Comparison of ENCODE assay signal across 18 mouse cellular contexts in genomic region chr3:121982450-121982849, GRCm38 (mm10). TPM values are rescaled to one million over a fixed set of nuclear protein-coding genes. Genes with fewer than 3 reads are reported as not detected.
DNase-seq lines count a peak whose midpoint lies in the region; ATAC-seq and TF ChIP-seq lines count a peak whose summit lies in the region.
"Had no signal": no experiment of that assay in that cellular context is flagged by ENCODE, and none has a peak within 500 bp of the region (broad histone marks: within the 10 kb centered on the region; RNA-seq: fewer than 3 reads in every experiment).

No protein-coding gene starts in this region.

- no peak overlapping the region for H3K4me2 ChIP-seq in heart, embryonic 14.5 days (ENCODE audit: low read length)
- no peak overlapping the region for H3K4me2 ChIP-seq in heart, postnatal 0 days (ENCODE audit: low read depth, low read length)
- no peak overlapping the region for H3K4me2 ChIP-seq in lung, postnatal 0 days (replicated peaks; ENCODE audit: low read depth, low read length)

- 0 out of 4 replicates have a peak overlapping the region, but pooled peaks of 1 of the 2 experiments have one; percentile 2 for H3K27ac ChIP-seq in heart, embryonic 14.5 days (replicated peaks in 1 of 2; ENCODE audit: control insufficient read depth in 1 of 2, insufficient read depth in 1 of 2, low read depth in 2 of 2, low read length in 2 of 2)
- peak overlapping the region; percentile 46; the same call in 1 of the 2 replicates for H3K27ac ChIP-seq in layer of hippocampus, adult 2 months
- peak overlapping the region; percentile 70 for H3K27ac ChIP-seq in heart, postnatal 0 days (ENCODE audit: low read depth)
- peak overlapping the region; percentile 64; the same call in 1 of the 2 replicates for H3K27ac ChIP-seq in lung, postnatal 0 days (ENCODE audit: low read length)
- H3K27ac ChIP-seq: embryonic facial prominence, embryonic 10.5 days; limb, embryonic 10.5 days had no signal

- peaks cover 48% of the 10 kb centered on the region for H3K36me3 ChIP-seq in heart, embryonic 14.5 days (ENCODE audit: control insufficient read depth, insufficient read depth, low read length)
- H3K36me3 ChIP-seq in heart, postnatal 0 days (replicated peaks; ENCODE audit: control insufficient read depth, insufficient read depth, low read length): peaks cover 26% of the 10 kb centered on the region
- peaks cover 5% of the 10 kb centered on the region; the same call in 1 of the 2 replicates for H3K36me3 ChIP-seq in lung, postnatal 0 days (ENCODE audit: insufficient read depth, low read length)

- 0 out of 2 replicates have a peak, but pooled peaks have one; percentile 23 for TF ChIP-seq EP300 in heart, postnatal 0 days (IDR thresholded peaks at IDR 0.05; ENCODE audit: low read depth)
- TF ChIP-seq EP300 in lung, postnatal 0 days (IDR thresholded peaks at IDR 0.05): no peak

- H3K9ac ChIP-seq in heart, embryonic 14.5 days (ENCODE audit: low read length): no peak overlapping the region
- H3K9ac ChIP-seq in heart, postnatal 0 days (replicated peaks; ENCODE audit: low read depth, low read length): no peak overlapping the region
- H3K9ac ChIP-seq in lung, postnatal 0 days (replicated peaks; ENCODE audit: low read depth): no peak overlapping the region

- no peak for TF ChIP-seq CTCF in layer of hippocampus, adult 2 months (conservative IDR thresholded peaks at IDR 0.05)
- no peak for TF ChIP-seq CTCF in heart, postnatal 0 days (IDR thresholded peaks at IDR 0.05; ENCODE audit: low read depth)
- no peak for TF ChIP-seq CTCF in lung, postnatal 0 days (IDR thresholded peaks at IDR 0.05)

- no peak overlapping the region for H3K4me3 ChIP-seq in heart, embryonic 14.5 days (ENCODE audit: control insufficient read depth in 1 of 2, insufficient read depth in 1 of 2, low read depth in 1 of 2, low read length in 2 of 2)
- no peak overlapping the region for H3K4me3 ChIP-seq in layer of hippocampus, adult 2 months
- H3K4me3 ChIP-seq in heart, postnatal 0 days (ENCODE audit: low read depth, low read length): no peak overlapping the region
- H3K4me3 ChIP-seq in lung, postnatal 0 days (ENCODE audit: low read depth, low read length): no peak overlapping the region
- H3K4me3 ChIP-seq: embryonic facial prominence, embryonic 10.5 days; limb, embryonic 10.5 days had no signal

- intact Hi-C loops in heart, postnatal 10 days (cut with DNase I): no loop called here

- no peak for DNase-seq in heart, postnatal 10 days
- no peak for DNase-seq in layer of hippocampus, adult 2 months (ENCODE audit: low spot score in 2 of 2)
- DNase-seq in layer of hippocampus, adult 8-10 months (ENCODE audit: low spot score in 2 of 2): no peak
- no peak for DNase-seq in heart, postnatal 0 days (ENCODE audit: low spot score)
- peak; percentile 26 for DNase-seq in lung, postnatal 0 days (ENCODE audit: low spot score)
- no peak for DNase-seq in gastrocnemius, postnatal 25 days
- DNase-seq in thymus, postnatal 14 days: no peak
- DNase-seq: adrenal gland, adult 2 months; cerebellum, adult 8-10 months; gastrocnemius, postnatal 10 days; right cerebral cortex, postnatal 14 days; spleen, adult 18-20 months had no signal

- 0 out of 2 replicates have a peak, but pooled peaks have one; percentile 69 for ATAC-seq in heart, embryonic 14.5 days (ENCODE audit: insufficient number of reproducible peaks, insufficient read depth, low FRiP score, low read depth)
- no peak for ATAC-seq in heart, postnatal 0 days (ENCODE audit: insufficient read depth, low read depth)
- ATAC-seq in lung, postnatal 0 days: peak; percentile 49; the same call in 1 of the 2 replicates
- ATAC-seq: hindbrain, embryonic 16.5 days; intestine, embryonic 16.5 days; midbrain, embryonic 16.5 days had no signal

- peaks cover 4 to 10% of the 10 kb centered on the region in 2 experiments for H3K4me1 ChIP-seq in heart, embryonic 14.5 days (ENCODE audit: control insufficient read depth in 2 of 2, insufficient read depth in 2 of 2, low read length in 2 of 2)
- 0 out of 2 replicates have a peak, but pooled peaks cover 4% of the 10 kb centered on the region for H3K4me1 ChIP-seq in heart, postnatal 0 days (ENCODE audit: control insufficient read depth, insufficient read depth)
- H3K4me1 ChIP-seq in lung, postnatal 0 days (ENCODE audit: insufficient read depth, low read depth, low read length): 0 out of 2 replicates have a peak, but pooled peaks cover 2% of the 10 kb centered on the region
- H3K4me1 ChIP-seq: embryonic facial prominence, embryonic 10.5 days; limb, embryonic 10.5 days had no signal

- 52% methylated on average over 4 of the region's 4 CpGs for WGBS in heart, embryonic 14.5 days
- 48% methylated on average over 4 of the region's 4 CpGs for WGBS in heart, postnatal 0 days
- 45% methylated on average over 4 of the region's 4 CpGs for WGBS in lung, postnatal 0 days

- no peaks in the 10 kb centered on the region for H3K27me3 ChIP-seq in heart, embryonic 14.5 days (ENCODE audit: control insufficient read depth, insufficient read depth, low read length)
- no peaks in the 10 kb centered on the region for H3K27me3 ChIP-seq in heart, postnatal 0 days (ENCODE audit: control insufficient read depth, insufficient read depth, low read length)
- no peaks in the 10 kb centered on the region for H3K27me3 ChIP-seq in lung, postnatal 0 days (replicated peaks; ENCODE audit: insufficient read depth, low read length)

- no peaks in the 10 kb centered on the region for H3K9me3 ChIP-seq in heart, embryonic 14.5 days (ENCODE audit: control insufficient read depth, low read length)
- no peaks in the 10 kb centered on the region for H3K9me3 ChIP-seq in heart, postnatal 0 days (replicated peaks; ENCODE audit: control insufficient read depth, low read length)
- no peaks in the 10 kb centered on the region for H3K9me3 ChIP-seq in lung, postnatal 0 days (ENCODE audit: low read length)
- H3K9me3 ChIP-seq: embryonic facial prominence, embryonic 10.5 days; limb, embryonic 10.5 days had no signal

RNA-seq across cellular contexts. Expression of gene Arhgap29, which starts 30.1 kb away (rescaled TPM):
- 65.1 and 68.4 TPM in 2 replicates for polyA plus RNA-seq in heart, embryonic 14.5 days (2014; fragmentation: Nextera tagmentation; extraction: Ambion mirVana)
- 100 to 1,000 TPM in 1 of 2 experiments, 10 to 100 TPM in 1; 93.7 to 109 TPM for total RNA-seq in heart, postnatal 10 days (2021)
- 10 to 100 TPM; 14.0 to 16.9 TPM for total RNA-seq in layer of hippocampus, adult 2 months (2021)
- total RNA-seq in layer of hippocampus, adult 8-10 months (2022): 10 to 100 TPM; 16.4 to 20.7 (median 18.2) TPM
- total RNA-seq in heart, postnatal 0 days (2014; rRNA removed; ENCODE audit: low replicate concordance): 79.4 and 80.9 TPM in 2 replicates
- polyA plus RNA-seq in heart, postnatal 0 days (2015; fragmentation: Nextera tagmentation; extraction: Ambion mirVana): 28.5 and 29.5 TPM in 2 replicates
- 56.8 and 67.2 TPM in 2 replicates for polyA plus RNA-seq in lung, postnatal 0 days (2015; fragmentation: Nextera tagmentation; extraction: Ambion mirVana)
- 10 to 100 TPM; 18.3 to 19.1 TPM for total RNA-seq in gastrocnemius, postnatal 25 days (2021)
